Mouse (Mus musculus) layer of hippocampus, adult 2 months (tissue): ENCODE results near the gene Prrc2b. TPM values are rescaled to one million over a fixed set of nuclear protein-coding genes. Genes with fewer than 3 reads are reported as not detected.

Experiments
- DNase-seq, 2 experiments: peaks; one replicate each; pipeline ENCODE4 v3.0.0; 2022; ENCODE audit warnings: low spot score in 2 of 2
- H3K27ac ChIP-seq: fragments of 200-600 bp; 2 replicates; pipeline ENCODE4 v1.8.1; 2022
- H3K4me3 ChIP-seq: fragments of 200-600 bp; 2 replicates; pipeline ENCODE4 v1.8.1; 2022; ENCODE audit warnings: mild to moderate bottlenecking
- CTCF ChIP-seq: fragments of 200-600 bp; conservative IDR thresholded peaks from 2 replicates; pipeline ENCODE4 v1.8.1; 2022; ENCODE audit warnings: antibody characterized with exemption, mild to moderate bottlenecking, moderate library complexity
- total RNA-seq, 2 experiments: library from RNA; stranded (reverse); gene quantifications; 2 replicates each; pipeline ENCODE4 v1.2.3; 2021

Prrc2b gene
- total RNA-seq, 2 experiments from 2014 or later, result 288 to 305 TPM

DNA sequence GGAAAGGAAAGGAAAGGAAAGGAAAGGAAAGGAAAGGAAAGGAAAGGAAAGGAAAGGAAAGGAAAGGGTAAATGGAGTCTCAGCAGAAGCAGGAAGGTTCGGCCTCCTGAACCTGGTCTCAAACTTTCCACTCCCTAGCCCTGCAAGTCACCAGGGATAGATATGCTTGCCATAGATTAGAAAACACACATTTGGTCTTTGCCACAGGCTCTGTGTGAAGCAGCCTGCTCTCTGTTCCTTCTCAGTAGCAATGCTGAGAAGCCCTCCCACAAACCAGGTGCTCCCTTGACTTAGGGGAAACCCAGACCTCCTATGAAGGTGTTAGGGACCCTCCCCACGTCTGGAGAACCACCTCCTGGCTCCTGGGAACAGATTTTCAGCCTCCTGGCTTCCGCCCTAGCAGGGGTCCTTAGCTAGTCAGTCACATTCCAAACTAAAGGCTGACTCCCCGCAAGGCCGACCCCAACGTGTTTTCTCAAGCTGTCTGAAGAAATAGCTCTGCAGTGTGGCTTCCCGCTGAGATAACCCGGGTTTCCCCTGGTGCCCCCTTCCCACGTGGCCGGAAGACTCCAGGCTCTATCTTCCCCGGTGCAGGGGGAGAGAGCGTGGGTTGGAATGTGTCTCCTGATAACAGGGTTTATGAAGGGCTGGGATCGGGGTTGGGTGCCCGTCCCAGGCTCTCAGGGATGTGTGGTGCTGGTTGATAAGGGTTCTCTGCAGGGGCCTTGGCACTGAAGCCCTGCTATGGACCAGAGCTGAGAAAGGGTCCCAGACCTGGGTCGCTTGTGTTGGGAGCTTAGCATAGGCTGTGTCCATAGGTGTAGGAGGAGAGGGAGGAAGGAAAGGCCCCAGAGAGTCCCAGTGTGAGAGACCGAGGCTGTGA, 23.0 kb upstream of the Prrc2b start:
- no peak for DNase-seq
- no peak overlapping the region for H3K4me3 ChIP-seq
- no peak for TF ChIP-seq CTCF

DNA sequence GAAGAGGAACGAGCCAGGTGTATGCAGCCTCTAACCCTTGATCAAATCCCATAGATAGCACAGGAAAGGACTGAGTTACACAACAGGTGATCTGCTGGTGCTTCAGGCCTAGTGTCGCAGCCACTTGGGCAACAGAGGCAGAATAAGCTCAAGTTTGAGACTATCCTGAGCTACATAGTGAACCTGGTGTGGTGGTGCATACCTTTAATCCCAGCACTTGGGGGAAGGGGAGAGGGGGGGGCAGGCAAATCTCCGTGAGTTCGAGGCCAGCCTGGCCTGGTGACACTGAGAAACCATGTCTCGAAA, 22.4 kb upstream of the Prrc2b start:
- no peak for TF ChIP-seq CTCF
- Histone ChIP-seq H3K27ac (no peak overlapping the region), H3K4me3 (no peak overlapping the region)
- no peak for DNase-seq

More for the DNA sequence above, 23.0 kb upstream of the Prrc2b start:
- H3K27ac ChIP-seq, result no peak overlapping the region

DNA sequence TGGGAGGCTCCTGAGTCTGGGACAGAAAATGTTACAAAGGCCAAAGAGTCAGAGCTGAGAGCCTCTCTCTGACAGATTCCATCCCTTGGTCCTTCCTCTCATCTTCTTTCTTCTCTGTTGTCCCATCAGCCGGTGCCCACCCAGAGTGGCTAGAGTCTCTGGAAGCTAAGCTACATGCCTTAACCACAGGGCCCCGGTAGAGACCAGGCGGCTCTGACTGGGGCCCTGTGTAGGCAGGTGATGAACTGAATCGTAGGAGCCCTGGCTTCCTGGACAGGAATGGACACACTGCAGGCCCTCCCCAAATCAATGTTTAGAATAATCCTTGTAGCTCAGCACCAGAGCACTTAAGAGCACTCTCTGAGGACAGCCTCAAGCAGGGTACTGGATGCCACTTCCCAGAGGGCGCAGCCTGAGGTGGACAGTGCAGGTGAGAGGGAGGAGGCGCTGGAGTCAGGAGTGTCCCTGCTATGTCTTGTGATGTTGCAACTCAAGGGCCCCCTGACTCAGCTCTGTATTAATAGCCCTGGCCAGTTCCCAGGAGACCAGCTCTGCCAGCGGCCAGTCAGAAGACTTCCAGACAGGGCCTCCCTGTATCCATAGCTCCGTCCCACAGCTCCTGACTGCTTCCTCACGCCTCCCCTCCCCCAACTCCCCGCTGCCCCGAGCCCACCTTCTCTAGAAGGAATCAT, 21.4 kb upstream of the Prrc2b start:
- no peak for DNase-seq
- no peak for TF ChIP-seq CTCF
- no peak overlapping the region for H3K27ac ChIP-seq
- H3K4me3 ChIP-seq, result no peak overlapping the region

DNA sequence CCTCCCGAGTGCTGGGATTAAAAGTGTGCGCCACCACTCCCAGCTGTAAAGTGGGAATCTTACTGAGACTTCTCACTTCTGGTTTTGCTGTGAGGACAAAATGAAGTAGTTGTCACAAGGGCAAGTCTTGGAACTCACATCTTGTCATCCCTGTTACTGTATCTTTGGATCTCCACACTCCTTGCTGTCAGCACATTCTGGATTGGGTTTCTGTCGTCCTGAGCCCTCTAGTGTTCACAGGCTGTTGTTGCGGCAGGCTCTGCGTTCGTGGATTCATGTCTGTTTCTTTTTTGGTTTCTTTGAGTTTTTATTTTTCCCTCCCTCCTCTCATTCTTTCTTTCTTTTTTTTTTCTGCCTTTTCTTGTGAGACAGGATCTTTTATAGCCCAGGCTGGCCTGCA, 20.4 kb upstream of the Prrc2b start:
- Histone ChIP-seq H3K27ac (no peak overlapping the region), H3K4me3 (no peak overlapping the region)
- DNase-seq, result peak in 1 of 2 experiments; percentile 58
- peak; percentile 95 for TF ChIP-seq CTCF

DNA sequence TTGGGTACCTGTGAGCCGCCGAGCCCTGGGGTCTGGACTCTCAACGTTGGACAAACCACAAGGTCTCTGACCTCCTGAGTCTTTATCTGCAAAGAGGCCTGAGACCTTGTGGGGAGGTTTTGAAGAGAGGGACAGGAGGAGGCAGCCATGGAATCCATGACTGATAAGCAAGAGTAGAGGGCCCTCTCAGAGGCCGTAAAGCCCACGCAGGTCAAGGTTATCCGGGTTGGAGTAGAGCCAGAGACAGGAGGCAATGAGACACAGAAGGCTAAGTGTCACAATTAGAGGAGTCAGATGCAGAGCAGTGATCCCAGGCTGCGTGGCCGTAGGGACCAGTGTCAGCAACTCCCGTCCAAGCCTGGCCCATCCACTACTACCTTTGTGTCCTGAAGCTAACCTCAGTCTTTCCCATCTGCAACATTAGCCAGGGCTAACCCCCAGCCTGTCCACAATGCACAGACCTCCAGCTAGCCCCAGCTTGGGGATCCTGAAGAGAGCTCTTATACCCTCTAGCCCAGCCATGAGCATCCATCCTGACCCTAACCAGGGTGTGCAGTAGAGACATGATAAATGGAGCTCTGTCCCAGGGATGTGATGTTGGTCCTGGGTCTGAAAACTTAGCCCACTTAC, 19.6 kb upstream of the Prrc2b start:
- TF ChIP-seq CTCF, result no peak
- no peak for DNase-seq
- H3K4me3 ChIP-seq, result no peak overlapping the region
- H3K27ac ChIP-seq, result no peak overlapping the region

DNA sequence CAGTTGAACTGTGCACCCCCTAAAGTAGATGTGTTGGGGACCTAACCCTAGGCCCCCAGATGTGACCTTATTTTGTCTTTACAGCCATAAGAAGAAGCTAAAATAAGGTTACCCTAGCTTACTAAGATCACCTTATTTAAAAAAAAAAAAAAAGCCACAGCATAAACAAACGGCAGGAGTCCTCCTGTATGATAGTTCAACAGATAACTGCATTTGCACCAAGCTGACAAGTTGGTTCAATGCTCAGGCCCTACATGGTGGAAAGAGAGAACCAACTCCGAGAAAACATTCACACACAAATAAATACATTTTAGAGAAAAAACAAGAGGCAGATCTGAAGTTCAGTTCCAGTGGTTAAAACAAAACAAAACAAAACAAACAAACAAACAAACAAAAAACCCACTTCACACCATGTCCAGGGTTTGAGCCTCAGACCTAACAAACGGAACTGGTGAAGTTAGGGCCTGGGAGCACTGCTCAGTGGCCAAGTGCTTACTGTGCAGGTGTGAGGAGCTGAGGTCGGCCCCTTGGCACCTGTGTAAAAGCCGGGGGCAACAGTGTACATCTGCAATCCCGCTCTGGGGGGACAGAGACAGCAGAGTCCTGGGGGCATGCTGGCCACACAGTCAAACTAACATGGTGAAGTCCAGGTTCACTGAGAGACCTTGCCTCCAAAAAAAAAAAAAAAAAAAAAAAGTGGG, 18.9 kb upstream of the Prrc2b start:
- Histone ChIP-seq H3K4me3 (no peak overlapping the region), H3K27ac (no peak overlapping the region)
- DNase-seq, result no peak
- TF ChIP-seq CTCF, result no peak

DNA sequence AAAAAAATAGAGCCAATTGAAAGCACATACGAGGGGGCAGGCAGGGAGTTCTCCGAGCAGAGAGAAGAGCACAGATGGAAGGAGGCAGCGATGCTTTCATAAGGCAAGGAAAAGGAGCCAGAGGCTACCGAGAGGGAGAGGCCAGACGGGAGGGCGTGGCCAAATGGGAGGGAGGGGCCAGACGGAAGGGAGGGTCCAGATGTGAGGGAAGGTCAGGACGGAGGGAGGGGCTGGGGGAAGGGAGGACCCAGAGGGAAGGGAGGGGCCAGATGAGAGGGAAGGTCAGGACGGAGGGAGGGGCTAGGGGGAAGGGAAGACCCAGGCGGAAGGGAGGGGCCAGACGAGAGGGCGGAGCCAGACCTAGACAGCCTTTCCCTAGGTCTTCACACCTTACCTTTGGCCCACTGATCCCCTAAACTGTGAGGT, 18.3 kb upstream of the Prrc2b start:
- TF ChIP-seq CTCF, result no peak
- no peak overlapping the region for H3K4me3 ChIP-seq
- DNase-seq, result no peak
- no peak overlapping the region for H3K27ac ChIP-seq

DNA sequence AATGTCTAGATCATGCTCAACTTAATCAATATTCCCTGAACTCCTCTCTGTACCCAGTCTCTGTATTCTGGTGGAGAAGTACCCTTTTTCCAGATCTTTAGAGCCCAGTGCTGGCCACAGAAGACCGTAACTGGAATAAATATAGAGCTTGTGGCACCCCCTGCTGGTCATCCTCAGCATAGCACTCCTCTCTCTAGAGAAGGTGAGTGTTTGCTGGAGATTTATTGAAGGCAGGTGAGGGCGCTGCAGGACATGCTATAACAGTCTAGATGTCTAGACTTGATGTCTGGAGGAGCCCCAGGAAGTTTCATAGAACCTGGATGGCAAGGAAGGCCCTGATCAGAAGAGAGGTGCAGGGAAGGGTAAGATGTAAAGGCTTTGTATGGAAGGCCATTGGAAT, 16.8 kb upstream of the Prrc2b start:
- no peak overlapping the region for H3K4me3 ChIP-seq
- H3K27ac ChIP-seq, result no peak overlapping the region
- peak; percentile 85 to 91 for DNase-seq
- peak; percentile 96 for TF ChIP-seq CTCF

DNA sequence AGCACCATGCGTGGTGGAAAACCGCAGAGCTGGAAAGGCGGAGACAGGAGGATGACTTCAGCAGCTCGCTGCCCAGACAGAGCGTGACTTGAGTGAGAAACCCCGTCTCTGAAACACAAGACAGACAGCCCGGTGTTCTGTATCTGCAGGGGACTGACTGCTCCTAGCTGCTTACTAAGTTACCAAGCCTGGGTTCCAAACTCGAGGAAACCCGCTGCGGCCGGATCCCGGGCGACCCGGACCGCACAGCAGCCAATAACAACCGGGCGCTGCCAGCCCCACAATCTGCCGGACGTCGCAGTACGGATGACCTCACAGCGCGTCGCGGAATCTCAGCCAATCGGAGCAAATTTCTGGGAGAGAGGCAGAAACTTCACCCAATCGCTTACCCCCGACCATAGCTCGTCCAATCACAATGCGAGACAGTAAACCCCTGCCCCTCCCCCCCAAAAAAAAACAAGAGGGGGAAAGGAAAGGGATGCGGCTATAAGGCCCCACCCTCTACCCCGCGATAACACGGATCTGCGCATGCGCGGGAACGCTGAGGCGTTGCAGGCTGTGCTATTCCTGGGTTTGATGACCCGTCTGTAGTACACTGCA, 13.1 kb upstream of the Prrc2b start:
- no peak for TF ChIP-seq CTCF
- peak overlapping the region; percentile 93 for H3K27ac ChIP-seq
- peak overlapping the region; percentile 93 for H3K4me3 ChIP-seq
- peak; percentile 96 to 98 for DNase-seq

DNA sequence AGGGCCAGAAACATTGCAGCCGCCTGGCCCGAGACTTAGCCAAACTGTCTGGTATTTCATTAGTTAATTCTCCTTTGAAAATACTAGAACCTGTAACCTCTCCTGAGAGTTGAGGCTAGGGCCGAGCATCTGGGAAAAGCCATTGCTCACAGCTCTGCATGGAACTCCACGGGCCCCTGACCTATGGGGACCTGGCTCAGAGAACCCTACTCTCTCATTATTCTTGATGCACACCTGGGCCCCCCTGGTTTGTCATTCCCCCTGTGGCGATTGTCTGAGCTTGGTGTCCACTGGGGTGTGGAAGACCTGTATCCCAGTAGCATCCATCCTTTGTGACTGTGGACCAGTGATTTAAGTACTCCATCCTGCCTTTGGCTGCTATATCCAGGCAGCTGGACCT, 11.5 kb upstream of the Prrc2b start:
- Histone ChIP-seq H3K27ac (no peak overlapping the region), H3K4me3 (no peak overlapping the region)
- no peak for DNase-seq
- TF ChIP-seq CTCF, result no peak

DNA sequence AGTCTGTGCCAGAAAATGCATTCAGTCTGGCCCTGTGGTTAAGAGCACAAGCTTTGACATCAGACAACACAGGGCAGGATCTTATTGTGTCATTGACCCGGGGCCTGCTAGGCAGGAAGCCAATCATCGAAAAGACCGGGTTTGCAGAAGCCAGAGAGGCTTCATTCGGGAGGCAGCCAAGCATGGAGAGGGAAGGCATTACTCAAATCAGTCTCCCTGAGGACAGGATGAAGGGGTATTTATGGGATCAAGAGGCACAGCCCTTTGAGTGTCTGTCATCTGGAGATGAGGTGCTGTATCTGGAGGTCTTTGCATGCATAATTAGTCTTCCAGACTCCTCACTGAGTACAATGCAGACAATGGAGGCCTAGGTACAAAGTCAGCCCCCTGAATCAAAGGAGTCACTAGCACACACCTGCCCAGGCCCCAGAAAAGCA, 10.4 kb upstream of the Prrc2b start:
- DNase-seq, result no peak
- Histone ChIP-seq H3K27ac (no peak overlapping the region), H3K4me3 (no peak overlapping the region)
- no peak for TF ChIP-seq CTCF

DNA sequence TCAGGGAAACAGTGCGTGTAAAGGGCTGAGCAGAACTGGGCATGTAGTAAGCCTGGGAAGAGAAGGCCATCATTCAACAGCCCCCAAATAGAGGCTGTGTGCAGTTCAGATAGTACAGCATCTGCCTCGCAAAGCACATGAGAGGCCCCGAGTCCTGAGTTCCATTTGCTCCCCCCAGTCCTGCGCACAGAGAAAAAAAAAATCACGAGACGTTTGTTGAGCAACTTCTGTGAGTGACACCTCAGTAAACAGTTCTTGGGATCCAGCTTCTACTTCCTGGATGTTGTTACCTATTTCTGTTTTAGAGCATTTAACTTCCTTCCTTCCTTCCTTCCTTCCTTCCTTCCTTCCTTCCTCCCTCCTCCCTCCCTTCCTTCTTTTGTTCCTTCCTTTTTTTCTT, 9.3 kb upstream of the Prrc2b start:
- TF ChIP-seq CTCF, result no peak
- no peak for DNase-seq
- Histone ChIP-seq H3K4me3 (no peak overlapping the region), H3K27ac (no peak overlapping the region)
